Mouse (Mus musculus): ENCODE data around the gene Zfp36l2. TPM values are rescaled to one million over a fixed set of nuclear protein-coding genes. Genes with fewer than 3 reads are reported as not detected.

Zfp36l2 gene
- polyA plus RNA-seq, 1 experiment, result 38.2 TPM

GRCm38 (mm10) chr17:84144762-84145599 is 42.8 kb downstream of the Zfp36l2 start:
- H3K27me3 ChIP-seq (ENCODE audit: control insufficient read depth, insufficient read depth, low read length, poor library complexity, severe bottlenecking), result no peaks in the 10 kb centered on the region
- no peak overlapping the region for H3K4me3 ChIP-seq (ENCODE audit: low read depth, low read length)
- H3K9ac ChIP-seq (ENCODE audit: low read depth, poor library complexity, severe bottlenecking), result no peak overlapping the region
- H3K4me1 ChIP-seq (ENCODE audit: control insufficient read depth, insufficient read depth, low read length), result peaks cover 4% of the 10 kb centered on the region
- TF ChIP-seq CTCF (IDR thresholded peaks at IDR 0.05; ENCODE audit: low read depth, low read length) (no peak), POLR2A (IDR thresholded peaks at IDR 0.05; ENCODE audit: insufficient read depth, low read length) (no peak), EP300 (IDR thresholded peaks at IDR 0.05; ENCODE audit: insufficient read depth, low read depth, low read length) (no peak)
- H3K27ac ChIP-seq (ENCODE audit: insufficient read depth, low read length), result no peak overlapping the region
- no peaks in the 10 kb centered on the region for H3K36me3 ChIP-seq (ENCODE audit: control insufficient read depth, insufficient read depth, low read length, poor library complexity, severe bottlenecking)
- no peaks in the 10 kb centered on the region for H3K9me3 ChIP-seq (replicated peaks; ENCODE audit: control insufficient read depth, insufficient read depth, low read length, poor library complexity, severe bottlenecking)

GRCm38 (mm10) chr17:84144130-84144529 is 43.6 kb downstream of the Zfp36l2 start:
- TF ChIP-seq CTCF (IDR thresholded peaks at IDR 0.05; ENCODE audit: low read depth, low read length) (no peak), POLR2A (IDR thresholded peaks at IDR 0.05; ENCODE audit: insufficient read depth, low read length) (no peak), EP300 (IDR thresholded peaks at IDR 0.05; ENCODE audit: insufficient read depth, low read depth, low read length) (no peak)
- no peak overlapping the region for H3K4me3 ChIP-seq (ENCODE audit: low read depth, low read length)
- H3K27me3 ChIP-seq (ENCODE audit: control insufficient read depth, insufficient read depth, low read length, poor library complexity, severe bottlenecking), result no peaks in the 10 kb centered on the region
- no peaks in the 10 kb centered on the region for H3K36me3 ChIP-seq (ENCODE audit: control insufficient read depth, insufficient read depth, low read length, poor library complexity, severe bottlenecking)
- peaks cover 4% of the 10 kb centered on the region for H3K4me1 ChIP-seq (ENCODE audit: control insufficient read depth, insufficient read depth, low read length)
- no peak overlapping the region for H3K27ac ChIP-seq (ENCODE audit: insufficient read depth, low read length)
- no peak overlapping the region for H3K9ac ChIP-seq (ENCODE audit: low read depth, poor library complexity, severe bottlenecking)
- no peaks in the 10 kb centered on the region for H3K9me3 ChIP-seq (replicated peaks; ENCODE audit: control insufficient read depth, insufficient read depth, low read length, poor library complexity, severe bottlenecking)

- Histone ChIP-seq H3K9ac (ENCODE audit: low read depth, poor library complexity, severe bottlenecking) (no peak overlapping the region), H3K4me1 (ENCODE audit: control insufficient read depth, insufficient read depth, low read length) (peaks cover 4% of the 10 kb centered on the region), H3K27ac (ENCODE audit: insufficient read depth, low read length) (no peak overlapping the region), H3K9me3 (replicated peaks; ENCODE audit: control insufficient read depth, insufficient read depth, low read length, poor library complexity, severe bottlenecking) (no peaks in the 10 kb centered on the region), H3K36me3 (ENCODE audit: control insufficient read depth, insufficient read depth, low read length, poor library complexity, severe bottlenecking) (no peaks in the 10 kb centered on the region), H3K27me3 (ENCODE audit: control insufficient read depth, insufficient read depth, low read length, poor library complexity, severe bottlenecking) (no peaks in the 10 kb centered on the region), H3K4me3 (ENCODE audit: low read depth, low read length) (no peak overlapping the region)
- TF ChIP-seq POLR2A (IDR thresholded peaks at IDR 0.05; ENCODE audit: insufficient read depth, low read length) (no peak), EP300 (IDR thresholded peaks at IDR 0.05; ENCODE audit: insufficient read depth, low read depth, low read length) (no peak), CTCF (IDR thresholded peaks at IDR 0.05; ENCODE audit: low read depth, low read length) (no peak)
These were observed 44.4 kb downstream of the Zfp36l2 start for GRCm38 (mm10) chr17:84143219-84143844.

- Histone ChIP-seq H3K27me3 (ENCODE audit: control insufficient read depth, insufficient read depth, low read length, poor library complexity, severe bottlenecking) (no peaks in the 10 kb centered on the region), H3K27ac (ENCODE audit: insufficient read depth, low read length) (no peak overlapping the region), H3K36me3 (ENCODE audit: control insufficient read depth, insufficient read depth, low read length, poor library complexity, severe bottlenecking) (no peaks in the 10 kb centered on the region), H3K4me1 (ENCODE audit: control insufficient read depth, insufficient read depth, low read length) (peaks cover 4% of the 10 kb centered on the region), H3K4me3 (ENCODE audit: low read depth, low read length) (no peak overlapping the region), H3K9me3 (replicated peaks; ENCODE audit: control insufficient read depth, insufficient read depth, low read length, poor library complexity, severe bottlenecking) (no peaks in the 10 kb centered on the region), H3K9ac (ENCODE audit: low read depth, poor library complexity, severe bottlenecking) (no peak overlapping the region)
- TF ChIP-seq POLR2A (IDR thresholded peaks at IDR 0.05; ENCODE audit: insufficient read depth, low read length), result no peak
- TF ChIP-seq EP300 (IDR thresholded peaks at IDR 0.05; ENCODE audit: insufficient read depth, low read depth, low read length), result no peak
- no peak for TF ChIP-seq CTCF (IDR thresholded peaks at IDR 0.05; ENCODE audit: low read depth, low read length)
These were observed 46.1 kb downstream of the Zfp36l2 start for GRCm38 (mm10) chr17:84141691-84142090.

GRCm38 (mm10) chr17:84140822-84141507 is 46.8 kb downstream of the Zfp36l2 start:
- H3K9me3 ChIP-seq (replicated peaks; ENCODE audit: control insufficient read depth, insufficient read depth, low read length, poor library complexity, severe bottlenecking), result no peaks in the 10 kb centered on the region
- no peak overlapping the region for H3K4me3 ChIP-seq (ENCODE audit: low read depth, low read length)
- H3K27me3 ChIP-seq (ENCODE audit: control insufficient read depth, insufficient read depth, low read length, poor library complexity, severe bottlenecking), result no peaks in the 10 kb centered on the region
- no peak overlapping the region for H3K9ac ChIP-seq (ENCODE audit: low read depth, poor library complexity, severe bottlenecking)
- peaks cover 4% of the 10 kb centered on the region for H3K4me1 ChIP-seq (ENCODE audit: control insufficient read depth, insufficient read depth, low read length)
- TF ChIP-seq CTCF (IDR thresholded peaks at IDR 0.05; ENCODE audit: low read depth, low read length) (no peak), POLR2A (IDR thresholded peaks at IDR 0.05; ENCODE audit: insufficient read depth, low read length) (no peak), EP300 (IDR thresholded peaks at IDR 0.05; ENCODE audit: insufficient read depth, low read depth, low read length) (no peak)
- no peaks in the 10 kb centered on the region for H3K36me3 ChIP-seq (ENCODE audit: control insufficient read depth, insufficient read depth, low read length, poor library complexity, severe bottlenecking)
- H3K27ac ChIP-seq (ENCODE audit: insufficient read depth, low read length), result no peak overlapping the region

All from ES-Bruce4 (cell line).